Mouse (Mus musculus) gastrocnemius, postnatal 14 days (tissue): ENCODE measurements around the gene Cmtr2. TPM values are rescaled to one million over a fixed set of nuclear protein-coding genes. Genes with fewer than 3 reads are reported as not detected.

Experiments used
- DNase-seq: peaks from one replicate; pipeline ENCODE4 v3.0.0; 2021; ENCODE audit warnings: mixed read lengths
- intact Hi-C: fragments of 180-260 bp; cut with DNase I; formaldehyde crosslinking; loops from one replicate; pipeline ENCODE4 v1.15.1; 2025; ENCODE audit warnings: low total_unique reads
- long read RNA-seq, 2 experiments: library from polyadenylated mRNA; stranded (forward); transcript quantifications; one replicate each; pipeline ENCODE4 v2.0.0; 2021
- total RNA-seq, 2 experiments: library from RNA; stranded (reverse); gene quantifications; 2 replicates each; pipeline ENCODE4 v1.2.3; 2021

Gene Cmtr2
- 1 to 10 TPM; 2.6 to 3.4 TPM for total RNA-seq
- long read RNA-seq, experiment 1, partial matches to known transcripts = 0 of 1 reads
- long read RNA-seq, experiment 1, other reads (novel, unspliced or antisense) = 0 of 1 reads
- long read RNA-seq, experiment 2, partial matches to known transcripts = 0 of 3 reads
- long read RNA-seq, experiment 2, other reads (novel, unspliced or antisense) = 1 of 3 reads

DNA sequence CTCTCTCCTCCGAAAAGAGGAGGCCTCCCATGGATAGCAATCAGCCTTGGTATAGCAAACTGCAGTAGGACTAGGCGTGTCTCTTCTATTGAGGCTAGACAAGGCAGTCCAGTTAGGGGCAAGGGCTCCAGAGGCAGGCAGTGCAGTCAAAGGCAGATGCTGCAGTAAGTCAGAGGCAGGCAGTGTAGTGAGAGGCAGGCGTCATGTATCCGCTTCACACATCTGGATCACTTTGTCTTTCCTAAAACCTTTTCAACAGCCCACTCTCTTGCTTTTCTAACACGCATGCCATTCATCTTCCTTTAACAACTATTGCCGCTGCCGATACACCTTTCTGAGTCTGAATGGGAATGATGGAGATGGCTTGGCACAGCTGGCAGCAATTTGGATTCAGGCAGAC lies at the start of gene Cmtr2:
Cmtr2 (plus strand) TSS at position 301 of the 400 bp plus-strand sequence.
- intact Hi-C loops = no loop called here
- DNase-seq = no peak

- intact Hi-C loops = loop anchor here (10.0 kb wide), 1 partner anchor 319 kb away; no protein-coding TSS in a partner anchor
- no peak for DNase-seq
Observed at GRCm38 (mm10) chr8:110166270-110166669, 49.2 kb upstream of the Cmtr2 start.

DNA sequence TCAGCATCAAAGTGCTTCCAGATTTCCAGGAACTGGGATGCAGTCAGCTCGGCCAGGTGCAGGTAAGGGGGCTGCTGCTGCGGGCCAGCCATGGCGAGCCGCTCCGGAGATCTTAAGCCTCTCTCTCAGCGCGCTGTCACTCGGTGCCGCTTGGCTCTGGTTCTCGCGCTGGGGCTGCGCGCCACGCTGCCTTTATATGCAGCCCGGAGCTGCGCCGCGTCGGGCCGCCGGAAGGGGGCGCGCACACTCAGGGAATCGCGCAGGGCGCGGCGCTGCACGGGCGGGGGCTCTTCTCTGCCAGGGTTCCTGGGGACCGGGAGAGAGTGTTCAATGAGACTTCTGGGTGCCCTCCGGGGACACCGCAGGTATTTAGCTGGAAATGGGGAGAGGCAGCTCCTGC lies 47.4 kb upstream of the Cmtr2 start, which contains the start of gene Calb2:
Calb2 (minus strand) TSS at position 165 of the 400 bp plus-strand sequence.
- intact Hi-C loops = loop anchor here (10.0 kb wide), 1 partner anchor 317 kb away; no protein-coding TSS in a partner anchor
- peak; percentile 63 for DNase-seq

DNA sequence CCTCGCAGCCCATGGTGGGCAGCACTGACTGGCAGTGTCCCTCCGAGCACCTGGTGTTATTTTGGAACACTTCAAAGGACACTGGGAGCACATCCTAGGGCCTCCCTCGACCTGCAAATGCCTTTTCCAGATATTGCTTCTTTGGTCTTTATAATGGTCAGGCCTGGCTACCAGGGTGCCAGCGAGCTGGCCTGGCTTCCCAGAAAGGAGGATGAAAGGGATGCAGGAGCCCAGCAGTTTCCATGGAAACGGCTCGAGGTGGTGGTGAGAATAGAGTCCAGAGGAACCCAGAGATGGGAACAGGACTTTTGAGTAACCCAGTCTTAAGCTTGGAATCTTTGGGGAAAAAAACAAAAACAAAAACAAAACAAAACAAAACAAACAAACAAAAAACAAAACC lies 43.3 kb upstream of the Cmtr2 start:
- no peak for DNase-seq
- intact Hi-C loops = no loop called here

DNA sequence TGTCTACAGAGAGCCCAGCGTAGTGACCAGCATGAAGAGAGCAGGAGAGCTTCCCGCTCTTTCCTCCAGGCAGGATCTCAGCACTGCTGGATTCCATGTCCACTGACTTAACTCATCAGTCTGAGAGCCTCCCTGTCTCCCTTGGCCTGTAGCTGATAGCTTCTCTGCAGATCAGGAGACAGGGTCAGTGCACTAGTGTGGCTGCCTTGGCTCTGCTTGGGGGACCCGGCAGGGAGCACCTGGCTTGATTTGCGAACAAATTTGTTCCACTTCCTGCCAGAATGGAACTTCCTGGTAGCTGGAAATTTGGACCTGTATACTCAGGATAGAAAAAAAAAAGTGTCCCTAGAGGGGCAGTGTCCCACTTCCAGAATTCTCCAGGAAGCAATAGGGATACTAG lies 40.6 kb upstream of the Cmtr2 start:
- intact Hi-C loops = no loop called here
- DNase-seq = no peak

DNA sequence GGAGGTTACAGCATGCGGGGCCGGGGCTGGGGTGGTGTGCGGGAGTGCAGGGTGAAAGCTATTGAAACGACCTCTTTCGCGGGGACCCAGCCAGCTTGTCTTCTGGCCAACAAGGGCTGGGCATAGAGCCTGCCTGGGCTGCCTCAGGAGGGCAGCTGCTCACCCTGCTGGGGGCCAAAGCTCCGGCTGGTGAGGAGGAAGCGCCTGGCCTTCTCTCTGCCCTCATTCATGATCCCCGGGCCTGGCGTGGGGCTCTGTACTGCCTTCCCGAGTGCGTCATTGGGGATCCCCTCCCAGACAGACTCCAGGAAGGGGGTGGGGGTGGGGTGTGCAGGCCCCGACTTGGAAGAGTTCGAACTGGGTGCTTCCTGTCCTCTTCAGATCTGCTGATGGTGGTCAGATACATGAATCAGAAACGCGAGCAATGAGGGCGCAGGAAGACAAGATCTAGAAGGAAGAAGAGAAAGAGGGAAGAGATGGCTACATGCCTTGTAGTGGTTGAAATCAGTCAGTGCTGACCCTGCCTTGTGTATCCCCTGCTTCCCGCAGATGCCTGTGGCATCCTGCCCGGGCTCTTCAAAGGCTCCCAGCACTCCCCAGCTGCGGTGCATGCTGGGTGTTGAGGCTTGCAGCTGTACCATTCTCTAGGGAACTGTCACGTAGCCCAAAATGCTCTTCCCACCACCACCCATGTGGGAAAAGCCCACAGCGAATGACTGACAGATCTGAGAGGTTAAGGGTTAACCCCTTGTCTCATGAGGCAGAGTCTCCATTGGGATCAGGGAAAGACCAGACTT lies 37.9 kb upstream of the Cmtr2 start:
- intact Hi-C loops = no loop called here
- DNase-seq = peak; percentile 58

DNA sequence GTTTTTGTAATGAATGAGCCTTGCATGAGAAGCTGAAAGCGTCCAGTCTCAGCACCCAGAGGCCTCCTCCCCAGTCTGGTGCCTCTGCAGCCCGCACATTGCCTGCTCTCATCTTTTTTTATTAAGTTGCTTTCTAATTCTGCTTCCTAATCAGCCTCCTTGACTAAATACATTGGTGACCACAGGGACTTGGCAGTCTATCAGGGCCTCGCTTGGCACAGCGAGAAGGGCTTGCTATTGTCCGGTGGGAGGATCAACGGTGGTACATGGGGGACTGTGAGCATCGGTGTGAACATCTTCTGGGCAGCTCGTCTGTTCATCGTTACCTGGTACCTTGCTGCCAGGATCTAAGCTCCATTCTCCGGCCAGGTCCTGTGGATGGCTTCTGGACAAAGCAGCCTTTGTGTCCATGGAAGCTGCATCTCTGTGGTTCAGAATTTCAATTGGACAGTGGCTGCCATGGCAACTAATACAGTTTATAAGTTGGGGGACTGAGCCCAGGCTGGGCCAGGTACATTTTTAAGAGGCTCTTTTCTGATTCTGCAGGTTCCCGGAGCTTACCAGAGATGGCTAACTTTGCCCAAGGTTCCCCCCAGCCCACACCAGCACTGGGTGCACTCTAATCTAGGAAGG lies 32.6 kb upstream of the Cmtr2 start:
- intact Hi-C loops = no loop called here
- no peak for DNase-seq

- intact Hi-C loops = no loop called here
- DNase-seq = no peak
Observed at GRCm38 (mm10) chr8:110183748-110184147, 31.7 kb upstream of the Cmtr2 start.

- intact Hi-C loops = no loop called here
Observed at GRCm38 (mm10) chr8:110185538-110185937, 29.9 kb upstream of the Cmtr2 start.

GRCm38 (mm10) chr8:110188961-110189750 lies 26.3 kb upstream of the Cmtr2 start:
- no peak for DNase-seq
- intact Hi-C loops = no loop called here

More at GRCm38 (mm10) chr8:110185538-110185937, 29.9 kb upstream of the Cmtr2 start:
- no peak for DNase-seq

GRCm38 (mm10) chr8:110196678-110197077 lies 18.8 kb upstream of the Cmtr2 start:
- DNase-seq = peak; percentile 47
- intact Hi-C loops = no loop called here

- DNase-seq = no peak
- intact Hi-C loops = no loop called here
Observed at GRCm38 (mm10) chr8:110201806-110202205, 13.7 kb upstream of the Cmtr2 start.

- intact Hi-C loops = no loop called here
- DNase-seq = no peak
Observed at GRCm38 (mm10) chr8:110216253-110216652, 788 bp downstream of the Cmtr2 start.

GRCm38 (mm10) chr8:110217198-110217597 lies 1.7 kb downstream of the Cmtr2 start:
- no peak for DNase-seq
- intact Hi-C loops = no loop called here

GRCm38 (mm10) chr8:110217681-110218131 lies 2.2 kb downstream of the Cmtr2 start:
- intact Hi-C loops = no loop called here
- peak; percentile 100 for DNase-seq

DNA sequence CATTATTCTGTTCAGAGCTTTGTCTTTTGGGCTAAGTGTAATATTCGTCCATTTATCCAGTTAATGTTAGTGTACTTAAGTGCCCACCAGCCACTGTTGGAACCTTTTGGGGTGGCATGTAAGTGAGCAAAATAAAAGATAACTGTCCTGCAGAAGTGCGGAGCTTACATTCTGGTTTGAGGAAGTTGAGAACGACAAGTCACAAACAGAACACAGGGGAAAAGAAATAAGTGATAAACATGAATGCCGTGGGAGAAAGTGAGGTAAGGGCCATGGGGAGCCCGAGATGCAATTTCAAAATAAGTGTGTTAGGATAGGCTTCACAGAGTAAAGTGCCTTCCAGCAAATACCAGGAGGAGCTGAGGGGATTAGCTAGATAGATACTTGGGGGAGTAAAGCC lies 3.0 kb downstream of the Cmtr2 start:
- intact Hi-C loops = no loop called here

GRCm38 (mm10) chr8:110220936-110221335 lies 5.5 kb downstream of the Cmtr2 start:
- intact Hi-C loops = no loop called here

More for the DNA sequence above, 3.0 kb downstream of the Cmtr2 start:
- DNase-seq = no peak

DNA sequence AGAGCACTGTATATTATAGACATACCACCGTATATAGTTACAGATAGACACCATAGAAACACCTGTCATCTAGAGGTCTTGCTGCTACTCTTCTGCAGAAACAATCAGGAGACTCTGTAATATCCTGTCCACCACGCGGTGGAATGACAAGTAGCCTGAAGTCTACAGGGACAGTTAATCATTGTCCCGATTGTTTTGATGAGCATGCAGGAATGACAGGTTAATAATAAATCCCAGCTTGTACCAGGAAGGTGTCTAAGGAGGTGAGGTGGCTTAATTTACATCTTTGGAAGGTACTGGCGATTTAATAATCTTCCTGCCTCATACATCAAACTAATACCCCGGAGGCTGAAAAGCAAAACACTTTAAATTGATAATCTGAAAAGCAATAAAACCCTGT lies 15.3 kb downstream of the Cmtr2 start:
- intact Hi-C loops = no loop called here
- no peak for DNase-seq

More at GRCm38 (mm10) chr8:110220936-110221335, 5.5 kb downstream of the Cmtr2 start:
- DNase-seq = no peak
